Mouse (Mus musculus): ENCODE results near the gene Ebf1. TPM values are rescaled to one million over a fixed set of nuclear protein-coding genes. Genes with fewer than 3 reads are reported as not detected.

Gene Ebf1
- total RNA-seq, 1 experiment from 2014 or later, result 18.3 TPM

DNA sequence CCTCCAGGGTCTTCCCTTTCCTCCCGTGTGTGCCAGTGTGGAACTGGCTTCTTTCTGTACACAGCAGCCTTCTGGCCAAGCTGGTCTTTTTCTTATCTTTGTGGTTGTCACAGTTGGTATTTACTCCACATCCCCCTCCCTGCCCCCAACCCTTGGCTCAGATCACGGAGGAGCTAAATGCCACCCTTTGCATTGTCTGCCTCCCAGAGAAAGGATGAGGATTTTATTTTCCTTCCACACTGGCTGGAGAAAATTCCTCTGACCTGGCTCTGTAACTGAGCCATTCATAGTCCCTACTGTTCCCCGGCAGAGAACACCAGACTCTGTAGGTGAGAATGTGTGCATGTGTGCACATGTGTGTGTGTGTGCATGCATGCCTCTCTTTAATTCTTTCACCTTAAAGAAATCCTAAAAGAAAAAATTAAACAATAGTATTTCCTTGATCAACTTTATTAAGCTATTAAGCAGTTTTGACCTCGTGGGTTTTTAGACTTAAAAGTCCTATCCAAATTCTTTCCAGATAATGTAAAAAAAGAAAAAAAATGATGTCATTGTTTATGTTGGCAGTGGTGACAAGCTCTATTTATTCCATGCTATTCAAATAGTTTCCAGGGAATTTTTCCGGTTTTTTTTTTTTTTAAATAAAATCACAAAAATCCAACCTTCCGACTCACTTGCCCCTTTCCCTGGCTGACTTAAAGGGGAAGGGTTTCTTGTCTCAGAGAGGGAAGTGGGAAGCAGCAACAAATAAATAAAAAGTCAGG, 123.3 kb downstream of the Ebf1 start:
- no peak for DNase-seq

DNA sequence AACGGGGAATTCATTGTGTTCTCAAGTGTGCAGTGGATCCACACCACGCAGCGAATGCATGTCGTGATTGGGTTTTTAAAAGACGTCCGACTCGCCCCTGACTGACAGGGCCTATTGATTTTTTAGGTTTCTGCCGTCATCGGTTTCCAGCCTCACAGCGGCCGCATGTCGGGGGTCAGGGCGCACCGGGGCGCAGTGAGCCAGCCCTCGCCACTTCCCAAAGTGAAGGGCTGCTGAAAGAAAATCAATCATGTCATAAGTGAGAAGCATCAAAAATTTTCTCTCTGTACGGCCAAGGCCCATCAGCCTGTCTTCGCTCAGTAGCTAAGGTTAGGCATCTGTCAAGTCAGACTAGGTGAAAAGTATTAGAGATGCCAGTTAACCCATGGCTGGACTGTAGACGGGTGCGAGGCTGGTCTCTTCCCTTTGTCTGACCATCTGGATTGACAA, 124.0 kb downstream of the Ebf1 start:
- DNase-seq, result no peak

DNA sequence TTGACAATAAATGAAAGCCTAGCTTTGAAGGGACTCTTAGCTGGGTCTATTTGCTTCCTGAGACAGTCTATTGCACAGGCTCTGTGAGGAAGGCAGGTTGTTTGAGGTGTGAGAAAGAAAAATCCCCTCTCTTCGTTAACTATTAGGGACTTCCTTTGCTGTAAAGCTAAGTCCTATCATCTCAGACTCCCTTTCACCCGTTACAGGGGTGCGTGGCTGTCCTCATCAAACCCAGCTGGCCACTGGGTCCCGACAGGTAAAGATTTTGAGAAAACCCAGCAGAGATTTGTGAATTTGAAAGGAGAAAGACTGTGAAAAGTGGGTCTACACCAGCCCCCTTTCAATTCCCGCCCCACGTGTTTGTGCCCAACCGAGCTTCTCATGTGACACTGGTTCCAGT, 127.3 kb downstream of the Ebf1 start:
- DNase-seq, result no peak

DNA sequence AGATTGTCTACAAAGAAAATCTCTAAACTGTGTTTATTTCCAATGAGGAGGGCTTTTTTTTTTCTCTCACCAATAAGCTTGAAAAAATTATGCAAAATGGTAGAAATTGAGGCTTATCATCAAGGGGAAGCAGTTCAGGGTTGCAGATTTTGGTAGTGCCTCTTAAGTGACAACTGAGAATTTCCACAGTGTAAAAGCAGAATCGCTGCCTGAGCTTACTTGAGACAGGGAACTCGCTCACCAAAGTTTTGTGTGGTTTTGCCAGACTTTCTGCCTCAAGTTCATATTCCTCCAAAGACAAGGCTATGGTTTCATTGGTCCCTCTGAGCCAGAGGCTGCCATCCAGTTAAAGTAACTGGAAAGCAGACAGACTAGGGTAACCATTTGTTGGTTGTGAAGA, 128.8 kb downstream of the Ebf1 start:
- no peak for DNase-seq

DNA sequence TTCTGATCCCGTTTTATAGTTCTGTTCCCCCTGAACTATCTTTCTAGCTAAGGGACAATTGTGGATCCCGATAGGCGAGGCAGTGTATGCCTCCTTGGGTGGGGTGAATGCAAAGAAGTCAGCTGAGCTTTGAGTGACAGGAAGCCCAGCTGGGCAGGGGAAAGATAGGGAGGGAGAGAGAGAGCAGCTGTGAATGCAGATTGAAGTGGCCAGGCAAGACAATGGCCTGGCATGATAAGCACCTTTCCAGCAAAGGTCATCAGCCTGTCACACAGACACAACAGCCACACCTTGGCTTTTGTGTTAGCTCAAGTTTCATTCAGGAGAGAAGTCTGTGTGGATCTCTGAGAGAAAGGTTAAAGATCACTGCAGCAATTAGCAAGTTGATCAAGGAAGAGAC, 129.6 kb downstream of the Ebf1 start:
- DNase-seq, result no peak

DNA sequence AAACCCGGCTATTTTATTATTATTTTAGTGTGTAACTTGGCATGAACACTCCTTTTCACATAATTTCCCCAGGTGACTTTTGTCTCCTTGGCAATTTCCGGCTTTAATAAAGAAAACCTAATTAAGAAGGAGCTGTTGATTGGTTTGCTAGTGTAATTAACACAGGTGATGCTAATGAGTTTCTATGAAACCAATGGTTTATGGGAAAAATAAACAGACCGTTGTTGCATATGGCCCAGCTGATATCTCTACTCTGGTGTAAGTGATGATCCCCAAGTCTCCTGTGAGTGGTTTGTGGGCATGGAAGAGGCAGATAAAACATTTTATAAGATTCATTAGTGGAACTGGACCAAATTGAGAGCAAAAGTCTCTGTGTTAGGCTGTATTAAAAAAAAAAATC, 132.2 kb downstream of the Ebf1 start:
- no peak for DNase-seq

DNA sequence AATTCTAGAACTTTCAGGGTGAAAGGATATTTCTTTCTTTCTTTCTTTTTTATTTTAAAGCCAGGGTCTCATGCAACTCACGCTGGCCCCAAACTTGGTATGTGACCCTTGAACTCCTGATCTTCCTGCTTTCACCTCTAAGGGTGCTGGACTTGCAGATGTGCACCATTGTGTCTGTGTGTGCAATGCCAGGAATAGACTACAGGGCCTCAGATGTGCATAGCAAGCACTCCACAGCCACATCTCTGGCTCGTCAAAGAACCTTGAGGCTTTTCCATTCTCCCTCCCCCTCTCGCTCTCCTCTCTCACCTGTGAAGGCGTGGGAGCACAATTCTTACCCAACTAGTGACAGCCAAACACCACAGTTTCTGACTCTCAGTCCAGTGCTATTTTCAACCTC, 137.2 kb downstream of the Ebf1 start:
- no peak for DNase-seq

DNA sequence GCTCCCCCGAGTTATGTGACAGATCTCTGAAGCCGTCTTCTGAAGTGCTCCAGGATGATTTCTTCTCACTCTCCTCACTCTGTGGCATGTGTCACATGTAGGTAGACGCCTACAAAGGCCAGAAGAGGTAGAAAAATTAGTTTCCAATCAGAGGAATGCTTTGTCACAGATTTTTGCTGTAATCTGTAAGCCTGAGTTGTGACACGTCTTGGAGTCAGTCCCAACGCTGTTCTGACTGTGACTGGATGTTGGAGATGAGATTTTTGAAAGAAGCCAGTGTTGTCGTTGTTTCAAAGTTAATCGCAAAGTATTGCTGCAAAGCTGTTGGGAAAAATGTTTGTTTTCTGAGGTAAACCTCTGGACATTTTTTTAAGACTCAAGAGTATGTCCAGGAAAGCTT, 139.2 kb downstream of the Ebf1 start:
- no peak for DNase-seq

DNA sequence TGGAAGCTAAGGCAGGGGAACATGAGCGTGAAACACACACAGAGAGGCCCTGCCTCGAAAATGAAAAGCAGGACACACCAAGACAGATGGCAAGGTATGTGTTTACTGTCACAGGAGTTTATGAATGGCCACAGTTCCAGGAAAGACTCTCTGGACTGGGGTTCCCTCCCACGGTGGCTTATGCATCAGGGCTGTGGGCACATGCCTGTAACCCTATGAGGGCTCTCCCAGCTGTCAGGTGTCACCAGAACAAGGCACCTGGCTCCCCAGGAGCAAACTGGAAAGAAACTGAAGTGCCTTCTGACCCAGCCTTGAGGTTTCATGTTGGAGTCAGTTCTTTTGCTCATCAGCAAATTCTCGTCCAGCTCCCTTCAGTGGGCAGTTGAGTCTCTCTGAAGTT, 141.7 kb downstream of the Ebf1 start:
- DNase-seq, result no peak

DNA sequence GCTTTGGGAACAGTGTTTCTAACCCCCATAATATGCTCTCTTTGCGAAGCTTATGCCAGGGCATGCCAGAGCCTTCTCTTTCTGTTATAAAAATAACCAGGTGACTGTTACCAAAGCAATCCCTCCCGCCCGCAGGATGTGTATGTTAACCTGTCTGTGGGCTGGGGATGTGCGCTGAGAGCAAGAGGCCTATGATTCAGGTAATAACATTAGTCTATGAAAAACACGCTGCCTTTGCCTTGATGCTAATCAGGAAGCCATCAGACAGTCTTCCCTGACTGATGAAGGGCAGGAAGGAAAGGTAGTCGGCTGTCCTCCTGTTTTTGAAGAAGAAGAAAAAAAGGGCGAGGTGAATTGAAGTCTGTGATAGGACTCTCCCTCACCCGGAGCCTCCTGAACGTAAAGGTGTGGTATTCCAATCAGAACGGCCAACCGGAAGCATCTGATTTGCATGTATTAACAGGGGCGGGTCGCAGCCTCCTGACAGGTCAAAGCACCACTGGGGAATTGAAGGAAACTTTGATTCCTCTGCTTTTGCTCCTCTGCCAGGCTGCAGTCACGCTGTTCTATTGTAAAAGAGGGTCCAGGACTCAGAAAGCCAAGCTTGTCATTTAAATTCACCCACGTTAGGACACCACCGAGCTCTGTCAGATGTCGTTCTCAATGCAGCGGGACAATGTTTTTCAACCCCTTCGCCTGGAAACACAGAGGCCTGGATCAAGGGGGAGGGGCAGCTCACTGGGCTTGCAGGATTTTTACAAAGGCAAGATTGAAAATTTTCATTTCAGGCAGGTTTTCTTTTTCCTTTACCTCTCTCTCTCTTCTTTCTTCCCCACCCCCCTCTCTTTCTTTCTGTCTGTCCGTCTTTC, 144.2 kb downstream of the Ebf1 start:
- no peak for DNase-seq

DNA sequence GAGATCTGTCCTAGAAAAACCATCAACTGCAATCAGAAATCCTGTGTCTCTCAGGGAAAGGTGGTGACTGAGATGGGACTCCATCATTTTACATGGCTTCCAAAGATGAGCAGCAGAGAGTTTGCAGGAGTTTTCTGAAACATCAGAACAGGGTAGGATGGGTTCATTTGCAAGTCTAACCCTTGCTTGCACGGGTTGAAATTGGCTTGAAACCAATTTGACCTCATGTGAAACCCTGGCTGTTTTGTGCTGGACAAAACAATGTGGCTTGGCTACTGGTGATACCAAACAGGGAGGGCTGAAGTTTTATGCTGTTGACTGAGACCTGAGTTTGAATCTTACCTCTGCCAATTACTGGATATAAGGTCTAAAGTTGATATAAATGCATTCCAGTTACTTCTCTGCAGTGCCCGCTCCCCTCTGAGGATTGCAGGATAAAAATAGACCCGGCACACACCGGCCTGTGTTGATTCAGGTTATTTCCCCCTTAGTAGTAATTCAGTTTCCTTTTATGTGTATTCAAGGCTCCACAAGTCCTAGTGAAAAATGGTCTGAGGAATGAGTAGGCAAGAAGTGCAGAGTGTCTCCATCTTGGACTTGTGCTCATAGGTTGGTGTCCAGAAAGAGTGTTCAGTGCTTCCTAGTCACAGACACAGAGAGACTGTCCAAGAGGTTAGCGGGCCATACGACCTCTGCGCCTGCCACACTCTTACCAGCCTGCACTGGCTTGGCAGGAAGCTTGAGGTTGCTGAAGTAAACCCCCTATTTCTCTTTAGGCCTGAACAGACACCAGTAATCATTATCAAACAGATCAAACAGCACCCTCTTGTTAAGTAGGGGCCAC, 147.1 kb downstream of the Ebf1 start:
- no peak for DNase-seq

DNA sequence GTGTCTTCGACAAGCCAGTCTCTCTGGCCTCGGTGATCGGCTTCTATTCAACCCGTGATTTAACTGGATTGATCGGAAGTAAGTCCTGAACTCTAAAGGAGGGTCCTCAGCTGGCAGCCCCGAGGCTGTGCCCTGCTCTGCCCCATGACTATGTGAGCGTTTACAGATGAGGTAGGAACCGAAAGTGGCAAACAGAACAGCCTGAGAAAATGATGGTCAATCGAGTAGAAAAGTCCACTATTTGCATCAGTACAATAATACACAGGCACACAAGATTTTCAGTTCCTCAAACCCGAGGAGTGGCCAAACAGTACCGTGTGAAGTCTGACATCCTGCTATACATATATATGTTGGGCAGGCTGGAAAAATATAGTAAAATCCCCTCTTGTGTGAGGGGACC, 147.9 kb downstream of the Ebf1 start:
- DNase-seq, result no peak

DNA sequence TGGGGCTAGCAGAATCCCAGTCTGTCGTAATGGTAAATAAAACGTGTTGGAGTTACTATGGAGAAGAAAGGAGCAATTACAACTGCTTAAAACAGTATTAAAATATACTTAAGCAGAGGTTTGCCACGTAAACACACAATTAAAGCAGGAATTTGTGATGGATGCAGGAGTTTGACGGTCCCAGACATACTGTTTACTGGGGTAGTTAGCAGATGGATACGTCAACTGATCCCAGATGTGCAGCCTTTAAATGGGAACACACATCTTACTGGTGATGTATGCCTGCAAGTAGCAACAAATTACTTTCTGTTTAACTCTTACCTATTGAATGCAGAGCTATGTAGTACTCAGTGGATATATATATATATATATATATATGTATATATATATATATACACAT, 149.1 kb downstream of the Ebf1 start:
- DNase-seq, result no peak

DNA sequence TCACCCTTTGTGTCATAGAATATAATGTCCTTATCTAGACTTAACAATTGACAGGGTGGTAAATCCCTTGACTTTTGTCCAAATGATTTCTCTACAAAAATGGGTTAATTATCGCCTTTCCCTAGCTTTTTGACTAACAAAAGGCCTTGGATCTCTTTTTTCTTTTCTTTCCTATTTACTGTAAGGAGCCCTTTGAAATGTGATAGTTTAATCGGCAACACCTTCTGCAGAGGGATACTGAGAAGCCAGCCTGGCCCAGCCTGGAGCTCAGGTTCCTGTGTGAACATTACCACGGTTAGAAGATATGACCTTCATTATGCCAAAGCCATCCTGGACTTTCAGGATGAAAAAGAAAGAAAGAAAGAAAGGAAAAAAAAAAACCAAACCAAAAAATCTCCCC, 150.2 kb downstream of the Ebf1 start:
- no peak for DNase-seq

DNA sequence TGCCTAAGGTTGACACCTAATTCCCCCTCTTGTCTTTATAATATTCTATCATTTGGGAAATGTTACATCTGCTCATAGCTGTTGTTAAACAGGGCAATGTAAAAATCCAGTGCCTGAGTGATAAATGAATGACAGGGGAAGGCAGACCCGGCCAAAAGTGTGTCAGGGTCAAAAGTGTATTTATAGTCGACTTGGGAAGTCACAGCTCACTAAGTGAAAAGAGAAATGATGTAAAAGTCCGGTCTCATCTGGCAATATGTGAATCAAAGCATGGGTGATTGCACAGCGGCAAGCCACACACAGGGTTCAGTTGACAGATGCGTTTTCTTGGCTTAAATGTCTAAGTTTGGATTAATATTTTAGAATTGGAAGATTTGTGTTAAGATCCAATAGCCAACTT, 151.2 kb downstream of the Ebf1 start:
- no peak for DNase-seq

DNA sequence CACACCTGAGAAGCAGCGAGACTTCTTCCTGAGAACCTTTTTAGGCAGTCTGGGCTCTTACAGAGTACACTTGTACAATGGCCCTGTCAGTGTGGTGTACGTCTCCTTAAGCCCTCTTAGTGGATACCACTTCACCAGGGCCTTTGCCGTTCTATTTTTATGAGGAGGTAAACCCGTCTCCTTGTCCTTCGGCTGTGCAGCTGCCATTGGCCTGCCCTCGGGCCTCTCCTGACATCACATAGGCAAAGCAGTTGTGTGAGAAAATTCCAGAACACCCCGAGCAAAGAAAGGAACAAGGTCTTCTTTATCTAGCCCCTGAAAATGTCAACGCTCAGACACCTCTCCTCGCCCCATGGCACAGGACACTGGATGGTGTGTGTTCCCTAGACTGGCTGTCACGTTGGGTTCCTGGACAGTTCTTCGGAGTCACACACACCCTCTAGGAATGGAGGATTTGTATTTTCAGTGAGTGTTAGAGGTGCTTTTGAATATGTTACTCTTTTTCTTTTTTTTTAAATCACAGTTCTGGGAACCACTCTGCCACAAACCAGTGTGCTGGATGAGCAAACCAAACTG, 154.0 kb downstream of the Ebf1 start:
- DNase-seq, result no peak

DNA sequence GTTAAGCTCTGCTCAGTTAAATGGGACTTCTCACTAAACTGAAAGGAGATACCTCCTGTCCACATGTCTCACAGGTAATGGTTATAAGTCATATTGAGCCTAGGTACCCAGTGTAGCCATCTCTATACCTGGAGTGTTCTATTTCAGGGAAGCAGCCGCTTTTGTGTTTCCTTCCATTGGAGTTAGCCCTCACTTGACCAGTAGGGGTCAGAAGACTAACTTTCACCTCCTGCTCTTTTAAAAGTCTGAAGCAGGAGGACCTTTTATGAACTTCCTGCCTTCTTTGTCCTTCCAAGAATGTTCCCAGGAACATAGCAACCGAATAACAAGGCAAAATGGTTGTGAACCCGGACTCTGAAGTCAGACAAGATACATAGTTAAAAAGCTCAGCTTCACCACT, 157.3 kb downstream of the Ebf1 start:
- no peak for DNase-seq

DNA sequence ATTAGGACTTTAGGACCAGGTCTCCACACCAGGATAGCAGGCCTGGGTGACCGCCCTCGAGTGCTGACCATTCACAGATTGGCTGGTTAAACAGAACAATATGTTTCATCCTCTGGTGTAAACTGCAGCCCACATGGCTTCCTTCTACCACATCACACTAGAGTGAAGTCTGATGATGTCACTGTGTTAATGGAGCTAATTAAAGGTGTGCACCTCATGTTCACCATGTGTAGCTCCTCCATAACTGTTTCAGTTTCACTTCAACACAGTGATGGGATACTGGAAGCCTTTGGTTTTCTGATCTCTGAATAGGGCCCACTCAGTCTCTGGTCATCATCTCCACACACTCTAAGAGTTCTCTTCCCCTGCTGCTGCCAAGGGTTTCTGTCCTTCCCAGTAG, 158.4 kb downstream of the Ebf1 start:
- no peak for DNase-seq

DNA sequence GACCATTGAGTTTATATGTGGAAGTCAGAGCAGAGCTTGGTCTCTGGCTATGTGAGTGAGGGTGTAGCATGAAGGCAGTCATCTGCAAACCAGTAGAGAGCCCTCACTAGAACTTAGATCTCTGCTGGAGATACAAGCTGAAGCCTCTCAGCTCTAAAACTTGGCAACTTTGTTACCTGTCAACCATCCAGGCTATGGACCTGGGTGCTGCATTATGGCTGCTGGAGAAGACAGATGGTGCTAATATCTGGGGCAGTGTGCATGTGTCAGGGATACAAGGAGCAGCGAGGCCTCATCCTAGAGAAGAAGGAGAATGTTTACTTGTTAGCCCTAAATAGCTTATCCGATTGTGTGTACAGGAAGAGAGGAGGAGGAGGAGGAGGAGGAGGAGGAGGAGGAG, 159.4 kb downstream of the Ebf1 start:
- DNase-seq, result no peak

DNA sequence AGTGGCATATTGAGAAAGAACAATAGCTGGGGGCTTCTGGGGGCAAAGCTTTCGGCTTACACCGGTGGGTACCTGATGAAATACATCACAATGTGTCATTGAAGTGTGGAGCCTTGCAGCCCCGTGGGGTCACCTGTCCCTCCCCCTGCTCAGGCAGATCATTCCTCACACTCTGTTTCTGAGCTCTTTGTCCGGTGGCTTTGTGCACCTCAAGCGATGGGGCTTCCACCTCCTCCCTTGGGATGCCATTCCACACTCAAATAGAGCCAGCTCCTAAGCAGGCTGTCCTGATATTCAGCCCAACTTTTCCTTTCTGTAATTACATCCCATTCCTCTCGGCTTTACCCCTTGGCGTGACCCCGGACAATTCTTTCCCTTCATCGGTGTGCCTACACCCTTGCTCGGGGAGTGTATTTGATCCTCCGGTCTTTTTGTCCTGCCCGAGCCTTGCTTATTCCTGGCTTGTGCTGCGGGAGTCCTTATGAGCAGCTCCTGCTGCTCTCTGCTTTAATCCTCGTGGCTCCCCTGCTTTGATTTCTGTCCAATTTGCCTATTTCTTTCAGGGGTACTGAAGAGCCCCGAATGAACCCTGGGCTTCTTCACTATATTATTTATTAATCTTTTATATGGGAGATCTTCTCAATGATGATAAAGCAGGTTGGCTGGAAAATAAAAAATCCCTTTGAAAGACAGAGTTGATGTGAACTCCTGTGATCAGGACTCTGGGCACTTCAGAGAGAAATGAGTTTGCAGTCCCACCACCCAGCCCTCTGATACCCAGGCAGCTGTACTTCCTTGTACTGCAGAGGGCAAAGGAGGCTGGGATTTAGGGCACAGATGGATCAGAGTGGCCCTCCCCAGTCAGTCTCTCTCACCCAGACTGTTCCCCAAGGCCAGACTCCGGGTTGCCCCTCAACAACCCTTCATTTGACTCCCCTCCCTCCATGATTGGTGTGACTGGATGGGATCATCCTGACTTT, 160.5 kb downstream of the Ebf1 start:
- no peak for DNase-seq

DNA sequence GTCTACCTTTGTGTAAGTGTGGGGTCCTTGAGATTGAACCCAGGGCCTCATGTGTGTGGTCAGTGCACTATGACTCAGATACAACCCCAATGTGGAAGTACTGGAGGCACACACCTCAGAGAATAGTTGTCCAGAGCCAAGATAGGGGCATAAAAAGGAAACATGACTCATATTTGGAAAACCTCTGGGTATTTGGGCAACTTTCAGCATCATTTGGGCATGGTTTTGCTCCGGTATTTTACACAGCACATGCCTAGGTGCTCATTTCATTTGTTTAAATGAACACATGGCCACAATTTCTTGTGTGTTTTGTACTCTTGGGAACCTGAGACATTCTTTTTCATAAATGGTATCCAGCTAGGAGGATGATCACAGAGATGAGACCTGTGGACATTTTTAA, 161.9 kb downstream of the Ebf1 start:
- no peak for DNase-seq

Data from adrenal gland, postnatal 25 days (tissue).